Mouse (Mus musculus): ENCODE results near the gene Wdfy1. TPM values are rescaled to one million over a fixed set of nuclear protein-coding genes. Genes with fewer than 3 reads are reported as not detected.

Wdfy1 gene
- polyA plus RNA-seq, 1 experiment = 400 TPM

GRCm38 (mm10) chr1:79654948-79655347, 121.0 kb downstream of the Wdfy1 start:
- Histone ChIP-seq H3K27ac (ENCODE audit: control insufficient read depth, insufficient read depth, low read depth, low read length) (no peak overlapping the region), H3K36me3 (ENCODE audit: control insufficient read depth, insufficient read depth, low read length) (no peaks in the 10 kb centered on the region), H3K4me1 (ENCODE audit: control insufficient read depth, insufficient read depth, low read length) (no peaks in the 10 kb centered on the region), H3K27me3 (ENCODE audit: control insufficient read depth, insufficient read depth, low read length) (no peaks in the 10 kb centered on the region), H3K4me3 (ENCODE audit: control insufficient read depth, low read depth, low read length) (no peak overlapping the region)
- TF ChIP-seq CTCF (IDR thresholded peaks at IDR 0.05; ENCODE audit: control insufficient read depth, insufficient read depth, insufficient replicate concordance, low read depth, low read length) = no peak
- no peak for TF ChIP-seq POLR2A (IDR thresholded peaks at IDR 0.05; ENCODE audit: control insufficient read depth, low read depth, low read length)

Other genes starting within 250 kb of the Wdfy1 start
- gene Ap1s3, start 104.2 kb downstream of the Wdfy1 start, polyA plus RNA-seq (2012; rRNA removed) = 0.84 and 8.3 TPM in 2 replicates
- gene Mrpl44, start 125 bp downstream of the Wdfy1 start, polyA plus RNA-seq (2012; rRNA removed) = 5.0 and 5.3 TPM in 2 replicates
- gene Serpine2, start 85.0 kb upstream of the Wdfy1 start, polyA plus RNA-seq (2012; rRNA removed) = 1.7 and 8.9 TPM in 2 replicates